Mouse (Mus musculus): ENCODE data around the gene Ppp1r10. TPM values are rescaled to one million over a fixed set of nuclear protein-coding genes. Genes with fewer than 3 reads are reported as not detected.
"Not testable (repeated sequence)": the region's sequence is repeated elsewhere in the genome, so short reads cannot be mapped to it uniquely, and the experiment has no call there.

Ppp1r10 gene
- polyA plus RNA-seq, 1 experiment, result 28.7 TPM

- 56% methylated on average over 4 of the region's 4 CpGs for WGBS
These were observed 5.5 kb downstream of the Ppp1r10 start for GRCm38 (mm10) chr17:35921710-35922109.

GRCm38 (mm10) chr17:35922566-35922965 is 6.3 kb downstream of the Ppp1r10 start:
- WGBS, result 52% methylated on average over 3 of the region's 3 CpGs
- DNase-seq (ENCODE audit: low read depth, low spot score), result no peak

More at GRCm38 (mm10) chr17:35921710-35922109, 5.5 kb downstream of the Ppp1r10 start:
- DNase-seq (ENCODE audit: low read depth, low spot score), result no peak

GRCm38 (mm10) chr17:35923281-35923680 is 7.0 kb downstream of the Ppp1r10 start:
- 79% methylated on average over 4 of the region's 4 CpGs for WGBS
- no peak for DNase-seq (ENCODE audit: low read depth, low spot score)

- DNase-seq (ENCODE audit: low read depth, low spot score), result no peak
- 21% methylated on average over 1 of the region's 1 CpGs for WGBS
These were observed 11.2 kb downstream of the Ppp1r10 start for GRCm38 (mm10) chr17:35927471-35927870.

GRCm38 (mm10) chr17:35929534-35929933 is 13.3 kb downstream of the Ppp1r10 start:
- 95% methylated on average over 2 of the region's 2 CpGs for WGBS
- no peak for DNase-seq (ENCODE audit: low read depth, low spot score)

- 92% methylated on average over 12 of the region's 12 CpGs for WGBS
- no peak for DNase-seq (ENCODE audit: low read depth, low spot score)
These were observed 14.4 kb downstream of the Ppp1r10 start for GRCm38 (mm10) chr17:35930627-35931026.

- no peak for DNase-seq (ENCODE audit: low read depth, low spot score)
- 88% methylated on average over 4 of the region's 4 CpGs for WGBS
These were observed 16.4 kb downstream of the Ppp1r10 start for GRCm38 (mm10) chr17:35932608-35933007.

GRCm38 (mm10) chr17:35935763-35936162 is 19.5 kb downstream of the Ppp1r10 start:
- WGBS, result 91% methylated on average over 14 of the region's 14 CpGs
- not testable (repeated sequence) for DNase-seq (ENCODE audit: low read depth, low spot score)

- WGBS, result 33% methylated on average over 2 of the region's 2 CpGs
- DNase-seq (ENCODE audit: low read depth, low spot score), result no peak
These were observed 21.6 kb downstream of the Ppp1r10 start for GRCm38 (mm10) chr17:35937700-35938348.

GRCm38 (mm10) chr17:35939108-35939507 is 22.9 kb downstream of the Ppp1r10 start:
- WGBS, result 59% methylated on average over 2 of the region's 2 CpGs
- no peak for DNase-seq (ENCODE audit: low read depth, low spot score)

GRCm38 (mm10) chr17:35939941-35940340 is 23.7 kb downstream of the Ppp1r10 start:
- WGBS, result 50% methylated on average over 1 of the region's 1 CpGs
- DNase-seq (ENCODE audit: low read depth, low spot score), result no peak

- DNase-seq (ENCODE audit: low read depth, low spot score), result not testable (repeated sequence)
These were observed 34.7 kb downstream of the Ppp1r10 start for GRCm38 (mm10) chr17:35950946-35951345.

GRCm38 (mm10) chr17:35952559-35952958 is 36.3 kb downstream of the Ppp1r10 start:
- not testable (repeated sequence) for DNase-seq (ENCODE audit: low read depth, low spot score)
- WGBS, result 89% methylated on average over 3 of the region's 3 CpGs

- no peak for DNase-seq (ENCODE audit: low read depth, low spot score)
- WGBS, result 82% methylated on average over 8 of the region's 8 CpGs
These were observed 38.4 kb downstream of the Ppp1r10 start for GRCm38 (mm10) chr17:35954665-35955064.

GRCm38 (mm10) chr17:35958533-35959223 is 42.4 kb downstream of the Ppp1r10 start:
- no peak for DNase-seq (ENCODE audit: low read depth, low spot score)
- WGBS, result 92% methylated on average over 15 of the region's 15 CpGs

- no peak for DNase-seq (ENCODE audit: low read depth, low spot score)
These were observed 47.0 kb downstream of the Ppp1r10 start for GRCm38 (mm10) chr17:35963279-35963678.

GRCm38 (mm10) chr17:35967621-35968020 is 51.4 kb downstream of the Ppp1r10 start:
- DNase-seq (ENCODE audit: low read depth, low spot score), result no peak
- WGBS, result 82% methylated on average over 2 of the region's 2 CpGs

More at GRCm38 (mm10) chr17:35963279-35963678, 47.0 kb downstream of the Ppp1r10 start:
- WGBS, result 87% methylated on average over 10 of the region's 10 CpGs

GRCm38 (mm10) chr17:35969418-35970389 is 53.5 kb downstream of the Ppp1r10 start, which contains the start of gene Abcf1:
Abcf1 (minus strand) TSS chr17:35969761.
- WGBS, result under 1% methylated on average over 68 of the region's 68 CpGs
- DNase-seq (ENCODE audit: low read depth, low spot score), result peak; percentile 84

- DNase-seq (ENCODE audit: low read depth, low spot score), result no peak
- 24% methylated on average over 1 of the region's 1 CpGs for WGBS
These were observed 55.9 kb downstream of the Ppp1r10 start for GRCm38 (mm10) chr17:35972131-35972530.
